Mouse (Mus musculus): ENCODE results near the gene Urb1.

DNA sequence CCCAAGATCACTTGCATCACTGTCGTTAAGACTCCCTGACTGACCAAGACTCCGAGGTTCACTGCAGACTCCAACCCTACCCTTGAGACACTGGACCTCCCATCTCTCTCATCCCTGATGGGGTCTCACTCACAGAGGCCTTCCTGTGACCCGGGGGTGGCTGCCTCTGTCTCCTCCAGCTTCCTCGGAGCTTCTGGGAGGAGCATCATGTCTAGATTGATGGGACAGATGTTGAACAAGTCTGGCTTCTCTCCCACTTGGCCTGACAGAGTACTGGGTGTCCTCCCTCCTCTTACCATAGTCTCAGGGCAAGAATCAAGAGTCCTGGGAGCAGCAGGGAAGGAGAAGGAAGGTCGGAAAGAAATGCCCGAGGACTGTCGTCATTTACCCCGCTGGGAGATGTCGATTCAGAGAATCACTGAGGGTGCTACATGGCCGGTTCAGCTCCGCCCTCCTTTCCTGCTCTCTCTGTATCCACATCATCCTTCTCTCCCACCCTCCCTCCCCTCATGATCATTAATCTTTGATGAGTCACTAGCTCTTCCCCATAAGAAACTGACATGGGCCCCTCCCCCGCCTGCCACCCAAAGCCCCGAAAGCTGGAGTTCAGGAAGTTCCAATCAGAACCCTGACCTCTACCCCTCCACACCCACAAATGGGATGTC is 105.9 kb downstream of the Urb1 start:
- TF ChIP-seq CTCF (IDR thresholded peaks at IDR 0.05; ENCODE audit: extremely low read depth, insufficient read depth, insufficient read length, insufficient replicate concordance) (no peak), POLR2A (IDR thresholded peaks at IDR 0.05; ENCODE audit: low read depth, low read length) (no peak)
